Mouse (Mus musculus) neural tube, embryonic 14.5 days (tissue): Measurements from ENCODE around the gene Hspa12b. TPM values are rescaled to one million over a fixed set of nuclear protein-coding genes. Genes with fewer than 3 reads are reported as not detected.

Experiments used
- ATAC-seq: fragments of 200-750 bp; cut with Nextera tagmentation; 2 replicates; pipeline ENCODE4 v1.8.0; 2017; ENCODE audit warnings: low read depth, mild to moderate bottlenecking, moderate TSS enrichment, moderate library complexity
- H3K27ac ChIP-seq: fragments of 300-500 bp; sonication (generic); 2 replicates; pipeline ENCODE4 v1.5.1; 2014; ENCODE audit warnings: low read depth, mild to moderate bottlenecking, control low read depth, low read length, moderate library complexity, mixed read lengths
- H3K27me3 ChIP-seq: fragments of 300-500 bp; sonication (generic); 2 replicates; pipeline ENCODE4 v1.6.1; 2014; ENCODE audit warnings: low read length; ENCODE audit not compliant: control insufficient read depth, insufficient read depth
- H3K36me3 ChIP-seq: fragments of 300-500 bp; sonication (generic); 2 replicates; pipeline ENCODE4 v1.6.1; 2014; ENCODE audit warnings: low read length, mixed read lengths; ENCODE audit not compliant: control insufficient read depth, insufficient read depth
- H3K4me1 ChIP-seq: fragments of 300-500 bp; sonication (generic); 2 replicates; pipeline ENCODE4 v1.6.1; 2014; ENCODE audit warnings: low read length; ENCODE audit not compliant: control insufficient read depth, insufficient read depth
- H3K4me2 ChIP-seq: fragments of 300-500 bp; sonication (generic); 2 replicates; pipeline ENCODE4 v1.6.1; 2014; ENCODE audit warnings: mild to moderate bottlenecking, low read depth, low read length, control low read depth
- H3K4me3 ChIP-seq: fragments of 300-500 bp; sonication (generic); 2 replicates; pipeline ENCODE4 v1.5.1; 2014; ENCODE audit warnings: low read depth, low read length, control low read depth, mixed read lengths
- H3K9ac ChIP-seq: fragments of 300-500 bp; sonication (generic); replicated peaks from 2 replicates; pipeline ENCODE4 v1.6.1; 2014; ENCODE audit warnings: low read depth, mild to moderate bottlenecking, control low read depth, low read length, mixed read lengths
- H3K9me3 ChIP-seq: fragments of 300-500 bp; sonication (generic); 2 replicates; pipeline ENCODE4 v1.6.1; 2016; ENCODE audit warnings: low read length; ENCODE audit not compliant: control insufficient read depth
- WGBS: fragments of 180-500 bp; shearing (Covaris S2); extraction: QIAGEN DNeasy Blood & Tissue Kit; methylation state at CpG from one replicate; pipeline ENCODE4 v1.1.7; 2014; 5-methylcytosine and 5-hydroxymethylcytosine counted together
- polyA plus RNA-seq: library from polyadenylated mRNA; unstranded; fragments of >200 nt; fragmentation: Nextera tagmentation; extraction: Ambion mirVana; gene quantifications from 2 replicates; pipeline ENCODE4 v1.2.1, GENCODE M21; 2014

Gene Hspa12b
- polyA plus RNA-seq, 1 experiment from 2014 or later: 1.3 TPM

- H3K4me3 ChIP-seq: no peak overlapping the region
- no peaks in the 10 kb centered on the region for H3K9me3 ChIP-seq
- H3K36me3 ChIP-seq: peaks cover 24% of the 10 kb centered on the region
- peaks cover 18% of the 10 kb centered on the region for H3K4me1 ChIP-seq
- no peak overlapping the region for H3K9ac ChIP-seq
- WGBS: 89% methylated on average over 4 of the region's 4 CpGs
- no peak for ATAC-seq
- no peak overlapping the region for H3K4me2 ChIP-seq
- no peak overlapping the region for H3K27ac ChIP-seq
- no peaks in the 10 kb centered on the region for H3K27me3 ChIP-seq
Observed at GRCm38 (mm10) chr2:131154036-131154435, 27.0 kb downstream of the Hspa12b start.

- Histone ChIP-seq H3K36me3 (peaks cover 12% of the 10 kb centered on the region; the same call in 1 of the 2 replicates), H3K9ac (no peak overlapping the region), H3K27ac (no peak overlapping the region), H3K4me3 (no peak overlapping the region), H3K9me3 (no peaks in the 10 kb centered on the region), H3K27me3 (no peaks in the 10 kb centered on the region), H3K4me1 (peaks cover 18% of the 10 kb centered on the region), H3K4me2 (no peak overlapping the region)
- no peak for ATAC-seq
- 88% methylated on average over 7 of the region's 7 CpGs for WGBS
Observed at GRCm38 (mm10) chr2:131156987-131157386, 29.9 kb downstream of the Hspa12b start.

GRCm38 (mm10) chr2:131159491-131159910 lies 32.4 kb downstream of the Hspa12b start:
- WGBS: 1% methylated on average over 18 of the region's 18 CpGs
- peak; percentile 71 for ATAC-seq
- no peaks in the 10 kb centered on the region for H3K36me3 ChIP-seq
- H3K4me1 ChIP-seq: peaks cover 18% of the 10 kb centered on the region
- peak overlapping the region; percentile 75 for H3K9ac ChIP-seq
- peak overlapping the region; percentile 74 for H3K4me3 ChIP-seq
- no peaks in the 10 kb centered on the region for H3K27me3 ChIP-seq
- peak overlapping the region; percentile 96 for H3K4me2 ChIP-seq
- H3K27ac ChIP-seq: peak overlapping the region; percentile 74
- H3K9me3 ChIP-seq: no peaks in the 10 kb centered on the region

GRCm38 (mm10) chr2:131159938-131160581 lies 33.0 kb downstream of the Hspa12b start, which contains the start of gene 1700037H04Rik:
TSS of gene 1700037H04Rik (minus strand) at chr2:131160081.
- H3K4me3 ChIP-seq: peak within 1 kb of the TSS; percentile 74
- H3K27ac ChIP-seq: peak within 1 kb of the TSS; percentile 89
- no peaks in the 10 kb centered on the region for H3K9me3 ChIP-seq
- WGBS: under 1% methylated on average over 53 of the region's 54 CpGs
- H3K36me3 ChIP-seq: no peaks in the 10 kb centered on the region
- H3K27me3 ChIP-seq: no peaks in the 10 kb centered on the region
- peak within 1 kb of the TSS; percentile 96 for H3K4me2 ChIP-seq
- H3K9ac ChIP-seq: peak within 1 kb of the TSS; percentile 75
- H3K4me1 ChIP-seq: peaks cover 18% of the 10 kb centered on the region
- ATAC-seq: peak; percentile 96

GRCm38 (mm10) chr2:131160671-131161111 lies 33.6 kb downstream of the Hspa12b start:
- Histone ChIP-seq H3K4me1 (peaks cover 18% of the 10 kb centered on the region), H3K27me3 (no peaks in the 10 kb centered on the region), H3K36me3 (no peaks in the 10 kb centered on the region), H3K4me3 (peak overlapping the region; percentile 74), H3K9me3 (no peaks in the 10 kb centered on the region), H3K9ac (peak overlapping the region; percentile 75), H3K4me2 (peak overlapping the region; percentile 58), H3K27ac (peak overlapping the region; percentile 89)
- 1% methylated on average over 17 of the region's 17 CpGs for WGBS
- no peak for ATAC-seq

- H3K27ac ChIP-seq: no peak overlapping the region
- H3K4me3 ChIP-seq: no peak overlapping the region
- H3K9me3 ChIP-seq: no peaks in the 10 kb centered on the region
- WGBS: 81% methylated on average over 7 of the region's 7 CpGs
- H3K4me1 ChIP-seq: peaks cover 2% of the 10 kb centered on the region; the same call in 1 of the 2 replicates
- no peak for ATAC-seq
- no peaks in the 10 kb centered on the region for H3K27me3 ChIP-seq
- H3K4me2 ChIP-seq: no peak overlapping the region
- no peaks in the 10 kb centered on the region for H3K36me3 ChIP-seq
- H3K9ac ChIP-seq: no peak overlapping the region
Observed at GRCm38 (mm10) chr2:131163924-131164323, 36.8 kb downstream of the Hspa12b start.

GRCm38 (mm10) chr2:131166172-131166571 lies 39.1 kb downstream of the Hspa12b start:
- no peaks in the 10 kb centered on the region for H3K36me3 ChIP-seq
- WGBS: 82% methylated on average over 2 of the region's 2 CpGs

GRCm38 (mm10) chr2:131167984-131168383 lies 40.9 kb downstream of the Hspa12b start:
- no peak overlapping the region for H3K4me3 ChIP-seq
- H3K4me2 ChIP-seq: no peak overlapping the region
- H3K4me1 ChIP-seq: no peaks in the 10 kb centered on the region; the same call in 1 of the 2 replicates
- H3K36me3 ChIP-seq: no peaks in the 10 kb centered on the region
- no peak for ATAC-seq
- H3K9ac ChIP-seq: no peak overlapping the region
- H3K27me3 ChIP-seq: peaks cover 9% of the 10 kb centered on the region
- 88% methylated on average over 6 of the region's 6 CpGs for WGBS
- H3K9me3 ChIP-seq: no peaks in the 10 kb centered on the region
- no peak overlapping the region for H3K27ac ChIP-seq

More at GRCm38 (mm10) chr2:131166172-131166571, 39.1 kb downstream of the Hspa12b start:
- H3K9me3 ChIP-seq: no peaks in the 10 kb centered on the region
- H3K9ac ChIP-seq: no peak overlapping the region
- ATAC-seq: no peak
- no peaks in the 10 kb centered on the region for H3K27me3 ChIP-seq
- no peak overlapping the region for H3K4me2 ChIP-seq
- no peak overlapping the region for H3K4me3 ChIP-seq
- H3K27ac ChIP-seq: no peak overlapping the region
- no peaks in the 10 kb centered on the region; the same call in 1 of the 2 replicates for H3K4me1 ChIP-seq

- H3K4me2 ChIP-seq: no peak overlapping the region
- H3K27me3 ChIP-seq: peaks cover 9% of the 10 kb centered on the region
- peaks cover under 1% of the 10 kb centered on the region; the same call in 1 of the 2 replicates for H3K4me1 ChIP-seq
- no peak overlapping the region for H3K9ac ChIP-seq
- no peaks in the 10 kb centered on the region for H3K9me3 ChIP-seq
- 75% methylated on average over 1 of the region's 1 CpGs for WGBS
- H3K27ac ChIP-seq: no peak overlapping the region
- H3K4me3 ChIP-seq: no peak overlapping the region
- no peak for ATAC-seq
- H3K36me3 ChIP-seq: no peaks in the 10 kb centered on the region
Observed at GRCm38 (mm10) chr2:131168914-131169313, 41.8 kb downstream of the Hspa12b start.
